Mouse (Mus musculus): ENCODE measurements at regions not wholly inside any gene's neighbourhood (a gene's known extent, or its start where the extent isn't known, plus 50 kb on each side); places are given as distances from the start of the nearest gene placed in this dataset.

- Histone ChIP-seq H3K4me3 (replicated peaks) (no peak overlapping the region), H3K9ac (replicated peaks) (no peak overlapping the region), H3K4me1 (replicated peaks) (peaks cover 5% of the 10 kb centered on the region), H3K4me2 (peak overlapping the region; percentile 17; the same call in 1 of the 2 replicates), H3K36me3 (no peaks in the 10 kb centered on the region), H3K27me3 (no peaks in the 10 kb centered on the region), H3K9me3 (no peaks in the 10 kb centered on the region), H3K27ac (no peak overlapping the region)
- no peak for ATAC-seq (ENCODE audit: insufficient number of reproducible peaks, insufficient read depth, low FRiP score, low TSS enrichment, low read depth)
- WGBS = 13% methylated on average over 9 of the region's 9 CpGs
These were observed 481.9 kb downstream of the Psat1 start for GRCm38 (mm10) chr19:15465063-15465760.

GRCm38 (mm10) chr19:15457793-15458192, 489.3 kb downstream of the Psat1 start:
- Histone ChIP-seq H3K4me3 (replicated peaks) (no peak overlapping the region), H3K9ac (replicated peaks) (no peak overlapping the region), H3K9me3 (no peaks in the 10 kb centered on the region), H3K27me3 (no peaks in the 10 kb centered on the region), H3K4me1 (replicated peaks) (no peaks in the 10 kb centered on the region), H3K27ac (no peak overlapping the region), H3K4me2 (no peak overlapping the region), H3K36me3 (no peaks in the 10 kb centered on the region)
- no peak for ATAC-seq (ENCODE audit: insufficient number of reproducible peaks, insufficient read depth, low FRiP score, low TSS enrichment, low read depth)
- WGBS = 63% methylated on average over 4 of the region's 4 CpGs

- Histone ChIP-seq H3K4me1 (replicated peaks) (no peaks in the 10 kb centered on the region), H3K36me3 (no peaks in the 10 kb centered on the region), H3K27me3 (no peaks in the 10 kb centered on the region), H3K27ac (no peak overlapping the region), H3K9me3 (no peaks in the 10 kb centered on the region), H3K4me3 (replicated peaks) (no peak overlapping the region), H3K4me2 (no peak overlapping the region), H3K9ac (replicated peaks) (no peak overlapping the region)
- 29% methylated on average over 9 of the region's 9 CpGs for WGBS
- no peak for ATAC-seq (ENCODE audit: insufficient number of reproducible peaks, insufficient read depth, low FRiP score, low TSS enrichment, low read depth)
These were observed 490.0 kb downstream of the Psat1 start for GRCm38 (mm10) chr19:15456943-15457735.

GRCm38 (mm10) chr19:15448989-15449388, 498.1 kb downstream of the Psat1 start:
- no peak overlapping the region for H3K9ac ChIP-seq (replicated peaks)
- 59% methylated on average over 5 of the region's 5 CpGs for WGBS
- H3K36me3 ChIP-seq = no peaks in the 10 kb centered on the region
- no peak overlapping the region for H3K4me3 ChIP-seq (replicated peaks)
- no peaks in the 10 kb centered on the region for H3K9me3 ChIP-seq
- H3K27me3 ChIP-seq = no peaks in the 10 kb centered on the region
- H3K4me2 ChIP-seq = no peak overlapping the region
- H3K27ac ChIP-seq = no peak overlapping the region
- no peak for ATAC-seq (ENCODE audit: insufficient number of reproducible peaks, insufficient read depth, low FRiP score, low TSS enrichment, low read depth)
- H3K4me1 ChIP-seq (replicated peaks) = no peaks in the 10 kb centered on the region

DNA sequence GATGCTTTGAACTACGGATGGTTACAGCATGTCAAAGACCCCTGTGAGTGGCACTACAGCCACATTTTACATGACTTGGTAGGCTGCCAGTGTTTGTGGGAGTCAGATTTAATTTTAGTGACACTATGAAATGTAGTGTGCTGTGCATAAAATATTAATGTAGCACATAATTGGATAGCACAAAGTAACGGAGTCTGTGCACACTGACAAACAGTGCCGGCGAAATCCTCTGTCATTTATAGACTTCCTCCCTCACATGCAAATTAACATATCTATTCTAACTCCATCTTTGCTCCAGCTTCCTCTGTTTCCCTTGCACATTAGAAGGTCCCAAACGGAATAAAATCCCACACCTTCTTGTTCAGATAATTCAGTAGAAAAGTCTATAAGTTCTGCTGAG, 515.3 kb downstream of the Psat1 start:
- no peaks in the 10 kb centered on the region for H3K4me1 ChIP-seq (replicated peaks)
- H3K4me3 ChIP-seq (replicated peaks) = no peak overlapping the region
- no peaks in the 10 kb centered on the region for H3K27me3 ChIP-seq
- no peaks in the 10 kb centered on the region for H3K9me3 ChIP-seq
- H3K36me3 ChIP-seq = no peaks in the 10 kb centered on the region
- no peak overlapping the region for H3K27ac ChIP-seq
- WGBS = 85% methylated on average over 5 of the region's 5 CpGs
- ATAC-seq (ENCODE audit: insufficient number of reproducible peaks, insufficient read depth, low FRiP score, low TSS enrichment, low read depth) = no peak
- H3K9ac ChIP-seq (replicated peaks) = no peak overlapping the region
- H3K4me2 ChIP-seq = no peak overlapping the region

DNA sequence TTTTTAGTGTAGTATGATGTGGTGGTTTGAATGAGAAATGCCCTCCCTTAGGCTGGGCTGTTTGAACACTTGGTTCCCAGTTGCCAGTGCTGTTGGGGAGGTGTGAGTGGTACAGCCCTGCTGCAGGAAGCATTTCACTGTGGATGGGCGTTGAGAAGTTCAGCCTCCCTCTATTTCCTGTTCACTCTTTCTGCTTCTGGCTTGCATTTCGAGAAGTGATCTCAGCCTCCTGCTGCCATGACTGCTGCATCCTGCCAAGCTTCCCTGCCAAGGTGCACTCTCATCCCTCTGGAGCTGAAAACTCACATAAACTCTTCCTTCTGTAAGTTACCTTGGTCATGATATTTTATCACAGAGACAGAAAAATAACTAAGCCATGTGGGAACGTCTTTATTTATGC, 525.8 kb downstream of the Psat1 start:
- Histone ChIP-seq H3K9me3 (no peaks in the 10 kb centered on the region), H3K4me2 (no peak overlapping the region), H3K27me3 (no peaks in the 10 kb centered on the region), H3K27ac (no peak overlapping the region), H3K9ac (replicated peaks) (no peak overlapping the region), H3K4me1 (replicated peaks) (no peaks in the 10 kb centered on the region), H3K36me3 (no peaks in the 10 kb centered on the region), H3K4me3 (replicated peaks) (no peak overlapping the region)
- no peak for ATAC-seq (ENCODE audit: insufficient number of reproducible peaks, insufficient read depth, low FRiP score, low TSS enrichment, low read depth)
- whole genome bisulfite sequencing = 54% methylated on average over 3 of the region's 3 CpGs

DNA sequence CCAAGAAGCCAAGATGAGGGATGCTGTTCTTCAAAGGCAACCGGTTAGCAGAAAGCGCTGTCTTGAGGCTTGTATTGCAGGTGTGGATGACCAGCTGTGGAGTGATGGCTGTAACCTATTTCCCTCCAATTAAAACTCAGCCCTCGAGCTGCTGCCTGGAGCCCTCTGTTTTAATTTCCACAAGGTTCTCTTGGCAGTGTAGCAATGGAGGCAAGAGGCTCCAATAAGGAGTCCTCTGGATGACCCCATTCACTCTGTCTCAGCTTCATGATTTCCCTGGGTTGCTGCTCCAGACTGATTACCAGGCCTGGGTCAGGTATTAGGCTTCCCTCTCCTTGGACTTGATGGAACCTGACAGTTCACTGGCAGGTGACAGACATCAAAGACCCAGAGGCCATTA, 548.5 kb downstream of the Psat1 start:
- Histone ChIP-seq H3K4me3 (replicated peaks) (no peak overlapping the region), H3K9me3 (no peaks in the 10 kb centered on the region), H3K4me1 (replicated peaks) (peaks cover 5% of the 10 kb centered on the region; the same call in 1 of the 2 replicates), H3K27ac (no peak overlapping the region), H3K36me3 (no peaks in the 10 kb centered on the region), H3K27me3 (no peaks in the 10 kb centered on the region), H3K9ac (replicated peaks) (no peak overlapping the region), H3K4me2 (no peak overlapping the region)
- no peak for ATAC-seq (ENCODE audit: insufficient number of reproducible peaks, insufficient read depth, low FRiP score, low TSS enrichment, low read depth)
- WGBS = 51% methylated on average over 3 of the region's 3 CpGs

- H3K27ac ChIP-seq = no peak overlapping the region
- WGBS = 77% methylated on average over 8 of the region's 8 CpGs
- no peaks in the 10 kb centered on the region for H3K27me3 ChIP-seq
- H3K36me3 ChIP-seq = no peaks in the 10 kb centered on the region
- no peak overlapping the region for H3K4me2 ChIP-seq
- no peaks in the 10 kb centered on the region for H3K9me3 ChIP-seq
- H3K4me1 ChIP-seq (replicated peaks) = no peaks in the 10 kb centered on the region
- H3K9ac ChIP-seq (replicated peaks) = no peak overlapping the region
- H3K4me3 ChIP-seq (replicated peaks) = no peak overlapping the region
- ATAC-seq (ENCODE audit: insufficient number of reproducible peaks, insufficient read depth, low FRiP score, low TSS enrichment, low read depth) = no peak
These were observed 575.5 kb downstream of the Psat1 start for GRCm38 (mm10) chr19:15371682-15372081.

DNA sequence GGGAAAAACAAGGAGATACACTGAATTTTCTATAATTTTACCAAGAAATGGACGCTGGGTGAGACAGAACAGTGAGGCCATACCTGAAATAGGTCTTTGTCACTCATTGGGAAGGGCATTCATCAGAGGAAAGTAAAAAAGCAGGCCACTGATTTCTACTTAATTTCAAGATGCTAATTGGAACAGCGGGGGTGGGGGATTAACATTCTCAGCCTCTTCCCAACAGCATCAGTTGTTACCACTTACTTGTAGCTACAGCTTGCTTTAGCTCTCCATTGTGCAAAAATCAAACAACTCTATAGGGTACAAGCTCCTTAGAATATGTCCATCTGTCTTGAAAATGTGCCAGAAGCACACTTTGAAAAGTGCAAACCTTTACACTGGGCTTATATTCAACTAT, 580.2 kb downstream of the Psat1 start:
- H3K4me1 ChIP-seq (replicated peaks) = no peaks in the 10 kb centered on the region
- no peaks in the 10 kb centered on the region for H3K36me3 ChIP-seq
- H3K27ac ChIP-seq = no peak overlapping the region
- no peak overlapping the region for H3K9ac ChIP-seq (replicated peaks)
- H3K9me3 ChIP-seq = no peaks in the 10 kb centered on the region
- 52% methylated on average over 2 of the region's 2 CpGs for WGBS
- H3K27me3 ChIP-seq = no peaks in the 10 kb centered on the region
- H3K4me3 ChIP-seq (replicated peaks) = no peak overlapping the region
- no peak overlapping the region for H3K4me2 ChIP-seq
- ATAC-seq (ENCODE audit: insufficient number of reproducible peaks, insufficient read depth, low FRiP score, low TSS enrichment, low read depth) = no peak

DNA sequence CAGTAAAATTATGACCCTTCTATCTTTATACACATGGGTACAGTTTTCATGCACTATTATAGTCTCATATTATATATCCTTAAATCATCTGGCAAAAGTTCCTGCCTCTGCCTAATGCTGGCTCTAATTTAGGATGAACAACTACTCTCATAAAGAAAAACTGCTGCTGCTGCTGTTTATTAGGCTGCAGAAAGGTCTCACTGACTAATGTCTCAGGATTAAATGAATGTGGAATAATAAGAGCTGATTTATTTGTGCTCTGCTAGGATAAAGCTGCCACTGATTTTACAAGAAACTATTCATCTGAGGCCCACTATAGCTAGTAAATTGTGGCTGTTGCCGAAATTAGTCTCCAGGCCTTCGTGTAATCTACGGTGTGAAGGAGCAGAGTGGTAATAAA, 590.0 kb downstream of the Psat1 start:
- Histone ChIP-seq H3K4me3 (replicated peaks) (no peak overlapping the region), H3K36me3 (no peaks in the 10 kb centered on the region), H3K27ac (no peak overlapping the region), H3K27me3 (no peaks in the 10 kb centered on the region), H3K9ac (replicated peaks) (no peak overlapping the region), H3K9me3 (no peaks in the 10 kb centered on the region), H3K4me1 (replicated peaks) (0 out of 2 replicates have a peak, but pooled peaks cover 3% of the 10 kb centered on the region), H3K4me2 (no peak overlapping the region)
- WGBS = 20% methylated on average over 3 of the region's 3 CpGs
- ATAC-seq (ENCODE audit: insufficient number of reproducible peaks, insufficient read depth, low FRiP score, low TSS enrichment, low read depth) = no peak

- Histone ChIP-seq H3K4me1 (replicated peaks) (no peaks in the 10 kb centered on the region), H3K27ac (no peak overlapping the region), H3K4me2 (no peak overlapping the region), H3K4me3 (replicated peaks) (no peak overlapping the region), H3K27me3 (no peaks in the 10 kb centered on the region), H3K9ac (replicated peaks) (no peak overlapping the region), H3K9me3 (no peaks in the 10 kb centered on the region), H3K36me3 (no peaks in the 10 kb centered on the region)
- 91% methylated on average over 3 of the region's 3 CpGs for WGBS
- no peak for ATAC-seq (ENCODE audit: insufficient number of reproducible peaks, insufficient read depth, low FRiP score, low TSS enrichment, low read depth)
These were observed 598.8 kb downstream of the Psat1 start for GRCm38 (mm10) chr19:15348356-15348755.

All from limb, embryonic 12.5 days (tissue).